Mouse (Mus musculus): Measurements from ENCODE around the gene Ago4. TPM values are rescaled to one million over a fixed set of nuclear protein-coding genes. Genes with fewer than 3 reads are reported as not detected.

The Ago4 gene
- polyA plus RNA-seq, 2 experiments from 2014 or later: 0.09 TPM; not detected in 1

GRCm38 (mm10) chr4:126468285-126468901 is 64.9 kb downstream of the Ago4 start, which contains the start of gene Ago1:
TSS of gene Ago1 (minus strand) at chr4:126468583.
- ATAC-seq: peak; percentile 95

DNA sequence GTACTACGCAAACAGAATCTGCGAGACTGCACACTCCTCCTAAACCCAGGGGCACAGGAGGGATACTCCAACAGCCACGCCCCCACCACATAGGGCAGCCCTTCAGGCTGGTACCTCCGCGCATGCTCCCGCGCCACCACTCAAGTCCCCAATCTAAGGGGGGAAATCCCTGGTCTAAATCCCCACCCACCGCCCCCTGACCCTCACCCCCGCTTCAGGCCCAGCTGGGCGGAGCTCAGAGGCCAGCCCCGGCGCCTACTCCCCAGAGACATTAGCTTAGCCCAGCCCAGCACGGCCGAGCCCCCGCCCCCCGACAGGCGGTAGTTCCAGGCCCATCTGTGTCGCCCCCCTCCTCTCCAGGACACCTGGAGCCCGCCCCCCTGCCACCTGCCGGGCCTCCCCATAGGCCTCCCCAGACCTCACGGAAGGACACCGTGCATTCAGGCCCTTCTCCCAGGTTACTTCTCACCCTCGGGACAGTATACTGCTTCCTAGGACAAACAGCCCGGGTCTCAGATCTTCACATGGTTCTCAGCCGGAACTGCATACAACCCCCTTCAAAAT is 65.5 kb downstream of the Ago4 start:
- ATAC-seq: peak; percentile 42

GRCm38 (mm10) chr4:126466251-126466750 is 67.0 kb downstream of the Ago4 start:
- no peak for ATAC-seq

GRCm38 (mm10) chr4:126465843-126466242 is 67.4 kb downstream of the Ago4 start:
- no peak for ATAC-seq

GRCm38 (mm10) chr4:126464892-126465235 is 68.4 kb downstream of the Ago4 start:
- ATAC-seq: no peak

- no peak for ATAC-seq
These were observed 68.9 kb downstream of the Ago4 start for GRCm38 (mm10) chr4:126464189-126464891.

DNA sequence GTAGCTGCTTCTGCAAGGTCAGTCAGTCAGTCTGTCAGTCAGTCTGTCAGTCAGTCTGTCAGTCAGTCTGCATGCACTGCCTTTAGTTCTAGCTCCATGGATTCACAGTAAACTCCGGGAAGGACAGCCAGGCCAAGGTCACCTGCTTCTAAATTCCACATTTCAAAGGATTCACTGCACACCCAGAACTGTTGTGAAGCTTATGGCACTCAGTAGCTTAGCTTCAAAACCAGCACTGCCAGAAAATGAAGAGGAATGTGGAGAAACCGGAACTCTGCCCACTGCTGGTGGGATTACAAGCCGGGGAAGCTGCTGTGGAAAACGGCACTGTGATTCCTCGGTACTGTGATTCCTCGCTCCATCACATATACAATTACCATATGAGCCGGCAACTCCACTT is 77.8 kb downstream of the Ago4 start:
- ATAC-seq: no peak

DNA sequence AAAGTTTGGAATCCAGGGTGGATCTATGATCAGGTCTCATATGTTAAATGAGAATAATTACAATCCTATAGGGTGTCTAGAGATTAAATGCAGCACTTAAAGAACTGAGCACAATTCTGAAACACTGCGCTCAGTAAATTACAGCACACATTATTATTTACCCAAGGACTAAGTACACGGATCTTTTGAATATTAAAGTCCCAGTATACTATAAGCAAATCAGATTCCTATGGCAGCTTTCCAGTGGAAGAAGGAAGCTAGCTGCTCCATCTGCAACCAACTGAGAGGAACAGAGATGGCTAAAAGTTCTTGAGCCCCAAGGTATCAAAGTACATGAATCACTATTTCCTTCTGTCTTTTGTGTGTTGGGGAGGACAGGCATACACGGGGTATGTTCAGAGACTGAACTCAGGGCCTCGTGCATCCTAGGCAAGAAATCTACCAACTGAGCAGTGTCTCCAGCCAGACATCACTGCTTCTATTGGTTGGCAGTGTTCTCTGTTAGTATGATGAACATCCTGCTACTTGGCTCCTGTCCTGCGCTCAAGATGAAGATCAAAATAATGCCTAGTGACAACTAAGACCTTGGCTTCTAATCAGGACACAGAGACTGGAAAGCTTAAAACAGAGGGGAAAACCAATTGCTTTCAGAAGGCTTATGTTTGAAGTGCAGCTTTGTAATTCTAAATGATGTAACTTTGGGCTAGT is 78.6 kb downstream of the Ago4 start:
- ATAC-seq: no peak

GRCm38 (mm10) chr4:126450268-126450667 is 83.0 kb downstream of the Ago4 start:
- no peak for ATAC-seq

DNA sequence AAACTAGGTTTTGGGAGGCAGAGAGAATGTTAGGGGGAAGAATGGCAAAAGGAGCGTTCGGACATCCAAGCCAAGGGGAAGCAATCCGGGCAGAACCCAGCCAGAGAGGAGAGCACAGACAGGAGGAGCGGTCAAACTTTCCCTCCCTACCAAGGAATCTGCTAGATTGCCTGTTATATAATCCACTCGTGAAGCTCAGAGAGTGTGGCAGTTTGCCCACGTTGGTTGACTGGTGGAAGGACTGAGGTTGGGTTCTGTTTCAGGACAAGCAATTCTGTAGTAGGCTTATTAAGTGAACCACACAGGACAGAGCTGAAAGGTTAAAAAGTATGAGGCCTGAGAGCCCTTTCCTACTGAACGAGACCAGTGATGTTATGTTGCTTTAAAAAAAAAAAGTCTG is 86.1 kb downstream of the Ago4 start:
- no peak for ATAC-seq

GRCm38 (mm10) chr4:126444528-126444927 is 88.7 kb downstream of the Ago4 start:
- no peak for ATAC-seq

Other genes starting within 250 kb of the Ago4 start
- gene Col8a2, start 246.7 kb downstream of the Ago4 start, polyA plus RNA-seq (2017; shearing (Covaris generic)): not detected
- 10 to 100 TPM; 20.3 to 33.8 TPM for gene Adprhl2, start 211.8 kb downstream of the Ago4 start, polyA plus RNA-seq (2017; shearing (Covaris generic))
- not detected for gene Tekt2, start 207.8 kb downstream of the Ago4 start, polyA plus RNA-seq (2017; shearing (Covaris generic))
- 10 to 100 TPM; 17.2 to 17.7 TPM for gene Ago3, start 103.9 kb downstream of the Ago4 start, polyA plus RNA-seq (2017; shearing (Covaris generic))
- 10 to 100 TPM in 1 of 2 experiments, 1 to 10 TPM in 1; 9.8 to 10.1 TPM for gene Ago1, start 64.9 kb downstream of the Ago4 start, polyA plus RNA-seq (2017; shearing (Covaris generic))
- 1 to 10 TPM; 3.3 to 4.1 TPM for gene Clspn, start 23.5 kb upstream of the Ago4 start, polyA plus RNA-seq (2017; shearing (Covaris generic))
- under 1 TPM; 0.36 to 0.82 TPM for gene 5730409E04Rik, start 76.3 kb upstream of the Ago4 start, polyA plus RNA-seq (2017; shearing (Covaris generic))
- 100 to 1,000 TPM; 301 to 327 TPM for gene Psmb2, start 144.2 kb upstream of the Ago4 start, polyA plus RNA-seq (2017; shearing (Covaris generic))
- not detected for gene Tfap2e, start 202.8 kb upstream of the Ago4 start, polyA plus RNA-seq (2017; shearing (Covaris generic))
- gene Ncdn, start 220.0 kb upstream of the Ago4 start, polyA plus RNA-seq (2017; shearing (Covaris generic)): 10 to 100 TPM in 1 of 2 experiments, 1 to 10 TPM in 1; 8.7 to 12.1 TPM
- gene AU040320, start 220.1 kb upstream of the Ago4 start, polyA plus RNA-seq (2017; shearing (Covaris generic)): 10 to 100 TPM; 21.4 to 22.1 TPM